In the genomic region with DNA sequence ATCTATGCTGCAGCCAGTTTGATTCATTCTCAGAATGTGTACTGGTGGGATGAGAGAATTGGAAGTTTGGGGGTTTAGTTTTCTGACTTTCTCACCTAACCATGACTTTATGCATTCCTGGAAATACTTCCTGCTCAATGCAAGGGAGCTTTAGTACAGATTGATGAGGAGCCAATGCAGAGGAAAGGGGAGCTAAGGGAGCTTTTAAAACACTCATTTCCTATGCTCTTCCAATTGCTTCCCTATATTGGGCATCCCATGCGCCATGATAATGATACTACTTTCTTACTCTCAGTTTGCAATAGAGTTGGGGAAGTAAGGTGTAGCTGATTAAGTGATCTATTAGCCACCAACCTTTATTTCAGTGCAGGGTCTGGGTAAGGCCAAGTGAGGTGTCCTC, we compare ENCODE assay signal across 8 mouse cellular contexts. TPM values are rescaled to one million over a fixed set of nuclear protein-coding genes. Genes with fewer than 3 reads are reported as not detected.
DNase-seq lines count a peak whose midpoint lies in the region; ATAC-seq lines count a peak whose summit lies in the region.

No protein-coding gene starts in this region.

- H3K4me1 ChIP-seq in megakaryocyte, embryonic 14.5 days, result 0 out of 2 replicates have a peak, but pooled peaks cover 4% of the 10 kb centered on the region
- no peaks in the 10 kb centered on the region; the same call in 1 of the 2 replicates for H3K4me1 ChIP-seq in forebrain, embryonic 14.5 days (ENCODE audit: control insufficient read depth, insufficient read depth, low read length)
- H3K4me1 ChIP-seq in limb, embryonic 15.5 days, result no peaks in the 10 kb centered on the region
- H3K4me1 ChIP-seq in stomach, embryonic 15.5 days, result no peaks in the 10 kb centered on the region; the same call in 1 of the 2 replicates

- WGBS in forebrain, embryonic 14.5 days, result 69% methylated on average over 1 of the region's 1 CpGs
- WGBS in limb, embryonic 15.5 days, result 41% methylated on average over 1 of the region's 1 CpGs
- 58% methylated on average over 1 of the region's 1 CpGs for WGBS in stomach, embryonic 15.5 days

- H3K9me3 ChIP-seq in megakaryocyte, embryonic 14.5 days, result no peaks in the 10 kb centered on the region; the same call in 1 of the 2 replicates
- no peaks in the 10 kb centered on the region for H3K9me3 ChIP-seq in forebrain, embryonic 14.5 days (replicated peaks; ENCODE audit: control insufficient read depth, low read length)
- no peaks in the 10 kb centered on the region for H3K9me3 ChIP-seq in limb, embryonic 15.5 days
- no peaks in the 10 kb centered on the region for H3K9me3 ChIP-seq in stomach, embryonic 15.5 days

- no peak for DNase-seq in forebrain, embryonic 14.5 days (ENCODE audit: low spot score)
- DNase-seq in yolk sac, embryonic 10.5 days (ENCODE audit: low spot score), result no peak
- no peak for DNase-seq in layer of hippocampus, postnatal 14 days (ENCODE audit: low spot score in 2 of 2)

- H3K4me3 ChIP-seq in megakaryocyte, embryonic 14.5 days (replicated peaks), result peak overlapping the region; percentile 60
- H3K4me3 ChIP-seq in forebrain, embryonic 14.5 days (ENCODE audit: low read depth, low read length), result peak overlapping the region; percentile 67
- peak overlapping the region; percentile 65 for H3K4me3 ChIP-seq in limb, embryonic 15.5 days
- H3K4me3 ChIP-seq in stomach, embryonic 15.5 days (replicated peaks), result peak overlapping the region; percentile 68

- peak overlapping the region; percentile 52 for H3K4me2 ChIP-seq in forebrain, embryonic 14.5 days (ENCODE audit: low read length)
- H3K4me2 ChIP-seq in limb, embryonic 15.5 days, result peak overlapping the region; percentile 76
- peak overlapping the region; percentile 70 for H3K4me2 ChIP-seq in stomach, embryonic 15.5 days

- H3K27ac ChIP-seq in forebrain, embryonic 14.5 days (ENCODE audit: low read depth, low read length), result no peak overlapping the region
- peak overlapping the region; percentile 80 for H3K27ac ChIP-seq in limb, embryonic 15.5 days
- H3K27ac ChIP-seq in stomach, embryonic 15.5 days, result peak overlapping the region; percentile 76

- H3K9ac ChIP-seq in forebrain, embryonic 14.5 days (ENCODE audit: low read length), result peak overlapping the region; percentile 79
- H3K9ac ChIP-seq in limb, embryonic 15.5 days, result peak overlapping the region; percentile 65
- peak overlapping the region; percentile 46 for H3K9ac ChIP-seq in stomach, embryonic 15.5 days

- peaks cover 3% of the 10 kb centered on the region for H3K27me3 ChIP-seq in megakaryocyte, embryonic 14.5 days (replicated peaks)
- no peaks in the 10 kb centered on the region for H3K27me3 ChIP-seq in forebrain, embryonic 14.5 days (replicated peaks; ENCODE audit: control insufficient read depth, insufficient read depth, low read length)
- no peaks in the 10 kb centered on the region for H3K27me3 ChIP-seq in limb, embryonic 15.5 days
- no peaks in the 10 kb centered on the region for H3K27me3 ChIP-seq in stomach, embryonic 15.5 days (replicated peaks)

- ATAC-seq in megakaryocyte, adult 5-6 weeks (ENCODE audit: poor library complexity, severe bottlenecking), result no peak
- ATAC-seq in forebrain, embryonic 14.5 days, result peak; percentile 18; the same call in 1 of the 2 replicates
- no peak for ATAC-seq in limb, embryonic 15.5 days (ENCODE audit: insufficient number of reproducible peaks, low FRiP score, low TSS enrichment, low read depth)
- ATAC-seq in stomach, embryonic 15.5 days (ENCODE audit: insufficient read depth, low FRiP score, low read depth), result no peak
- ATAC-seq in megakaryocyte progenitor cell, adult 5-6 weeks (replicated peaks; ENCODE audit: poor library complexity), result no peak

- H3K36me3 ChIP-seq in megakaryocyte, embryonic 14.5 days (replicated peaks; ENCODE audit: low read length), result no peaks in the 10 kb centered on the region
- H3K36me3 ChIP-seq in forebrain, embryonic 14.5 days (ENCODE audit: control insufficient read depth, insufficient read depth, low read length), result no peaks in the 10 kb centered on the region
- H3K36me3 ChIP-seq in limb, embryonic 15.5 days, result no peaks in the 10 kb centered on the region
- 0 out of 2 replicates have a peak, but pooled peaks cover 3% of the 10 kb centered on the region for H3K36me3 ChIP-seq in stomach, embryonic 15.5 days

RNA-seq across cellular contexts. Expression of gene Nox4, which starts 1.0 kb away (rescaled TPM):
- not detected in 2 replicates for polyA plus RNA-seq in megakaryocyte, embryonic 14.5 days (2012; ENCODE audit: insufficient read depth, low replicate concordance)
- total RNA-seq in megakaryocyte, adult 5-6 weeks (2015), result not detected in 2 replicates
- not detected in 2 replicates for total RNA-seq in megakaryocyte, adult 5-6 weeks (2017)
- polyA plus RNA-seq in forebrain, embryonic 14.5 days (2014; fragmentation: Nextera tagmentation; extraction: Ambion mirVana), result 1.2 and 1.7 TPM in 2 replicates
- 4.4 and 5.2 TPM in 2 replicates for polyA plus RNA-seq in limb, embryonic 15.5 days (2015; fragmentation: Nextera tagmentation; extraction: Ambion mirVana)
- 3.6 and 4.6 TPM in 2 replicates for polyA plus RNA-seq in stomach, embryonic 15.5 days (2015; fragmentation: Nextera tagmentation; extraction: Ambion mirVana)
- total RNA-seq in megakaryocyte progenitor cell, adult 5-6 weeks (2015), result not detected in 2 replicates
- 0.14 TPM in 1 of 2 replicates, not detected in the other for total RNA-seq in megakaryocyte progenitor cell, adult 5-6 weeks (2017)
- under 1 TPM; 0.60 TPM for total RNA-seq in layer of hippocampus, postnatal 14 days (2021)
